Mouse (Mus musculus) splenic B cell, adult 2 months (primary cell): ENCODE results near the gene Adam25.
"Not testable (repeated sequence)": the region's sequence is repeated elsewhere in the genome, so short reads cannot be mapped to it uniquely, and the experiment has no call there.

Source experiments
- DNase-seq: peaks from one replicate; pipeline ENCODE4 v3.0.0-alpha.2; 2011; ENCODE audit warnings: low read depth, low spot score
- H3K27me3 ChIP-seq: 2 replicates; pipeline ENCODE4 v1.6.1; 2012; ENCODE audit warnings: mild to moderate bottlenecking, low read length, moderate library complexity, mixed read lengths; ENCODE audit not compliant: control insufficient read depth, poor library complexity, insufficient read depth, severe bottlenecking
- H3K36me3 ChIP-seq: 2 replicates; pipeline ENCODE4 v1.6.1; 2012; ENCODE audit warnings: mild to moderate bottlenecking, low read length, moderate library complexity, mixed read lengths; ENCODE audit not compliant: control insufficient read depth, poor library complexity, insufficient read depth, severe bottlenecking

Gene Adam25

GRCm38 (mm10) chr8:40751908-40752307, at the start of gene Adam25:
Adam25 (plus strand) TSS chr8:40752208.
- DNase-seq, H3K27me3 ChIP-seq, H3K36me3 ChIP-seq: not testable (repeated sequence)

- H3K36me3 ChIP-seq, DNase-seq, H3K27me3 ChIP-seq: not testable (repeated sequence)
Measured at GRCm38 (mm10) chr8:40715406-40715805, 36.6 kb upstream of the Adam25 start.

- DNase-seq, result no peak
- H3K27me3 ChIP-seq, result no peaks in the 10 kb centered on the region
- H3K36me3 ChIP-seq, result no peaks in the 10 kb centered on the region
Measured at GRCm38 (mm10) chr8:40715986-40716385, 36.0 kb upstream of the Adam25 start.

GRCm38 (mm10) chr8:40783320-40783719, 31.3 kb downstream of the Adam25 start:
- H3K27me3 ChIP-seq, result no peaks in the 10 kb centered on the region
- no peak for DNase-seq
- H3K36me3 ChIP-seq, result no peaks in the 10 kb centered on the region

GRCm38 (mm10) chr8:40792973-40793372, 41.0 kb downstream of the Adam25 start, which contains the start of gene Adam20:
Adam20 (plus strand) TSS chr8:40793273.
- H3K27me3 ChIP-seq, DNase-seq, H3K36me3 ChIP-seq: not testable (repeated sequence)

- no peaks in the 10 kb centered on the region for H3K36me3 ChIP-seq
- no peaks in the 10 kb centered on the region for H3K27me3 ChIP-seq
- DNase-seq, result no peak
Measured at GRCm38 (mm10) chr8:40803379-40804079, 51.5 kb downstream of the Adam25 start.
